Mouse (Mus musculus) hindbrain, embryonic 10.5 days (tissue): ENCODE data around the gene Rap1a. TPM values are rescaled to one million over a fixed set of nuclear protein-coding genes. Genes with fewer than 3 reads are reported as not detected.
A peak's percentile ranks its signal among the peaks of the same experiment; 100 is the strongest.

Source experiments
- DNase-seq: peaks from one replicate; pipeline ENCODE4 v3.0.0-alpha.2; 2017; ENCODE audit warnings: low spot score
- H3K27ac ChIP-seq: fragments of 300-500 bp; sonication (generic); 2 replicates; pipeline ENCODE4 v1.5.1; 2016; ENCODE audit warnings: mild to moderate bottlenecking, moderate library complexity
- H3K27me3 ChIP-seq: fragments of 300-500 bp; sonication (generic); 2 replicates; pipeline ENCODE4 v1.6.1; 2016; ENCODE audit warnings: mild to moderate bottlenecking; ENCODE audit not compliant: poor library complexity, insufficient read depth, severe bottlenecking
- H3K36me3 ChIP-seq: fragments of 300-500 bp; sonication (generic); 2 replicates; pipeline ENCODE4 v1.6.1; 2016; ENCODE audit warnings: mild to moderate bottlenecking, moderate library complexity
- H3K4me1 ChIP-seq: fragments of 300-500 bp; sonication (generic); replicated peaks from 2 replicates; pipeline ENCODE4 v1.6.1; 2016; ENCODE audit warnings: mild to moderate bottlenecking
- H3K4me3 ChIP-seq: fragments of 300-500 bp; sonication (generic); 2 replicates; pipeline ENCODE4 v1.5.1; 2016; ENCODE audit warnings: mild to moderate bottlenecking, moderate library complexity
- H3K9me3 ChIP-seq: fragments of 300-500 bp; sonication (generic); 2 replicates; pipeline ENCODE4 v1.6.1; 2016; ENCODE audit warnings: mild to moderate bottlenecking, moderate library complexity
- WGBS: fragments of 180-500 bp; shearing (Covaris S2); methylation state at CpG from one replicate; pipeline ENCODE4 v1.1.7; 2016; 5-methylcytosine and 5-hydroxymethylcytosine counted together
- polyA plus RNA-seq: library from polyadenylated mRNA; unstranded; fragments of >200 nt; fragmentation: Nextera tagmentation; extraction: Ambion mirVana; gene quantifications from 2 replicates; pipeline ENCODE4 v1.2.1, GENCODE M21; 2016

Gene Rap1a
- polyA plus RNA-seq, 1 experiment from 2014 or later, result 66.3 TPM

DNA sequence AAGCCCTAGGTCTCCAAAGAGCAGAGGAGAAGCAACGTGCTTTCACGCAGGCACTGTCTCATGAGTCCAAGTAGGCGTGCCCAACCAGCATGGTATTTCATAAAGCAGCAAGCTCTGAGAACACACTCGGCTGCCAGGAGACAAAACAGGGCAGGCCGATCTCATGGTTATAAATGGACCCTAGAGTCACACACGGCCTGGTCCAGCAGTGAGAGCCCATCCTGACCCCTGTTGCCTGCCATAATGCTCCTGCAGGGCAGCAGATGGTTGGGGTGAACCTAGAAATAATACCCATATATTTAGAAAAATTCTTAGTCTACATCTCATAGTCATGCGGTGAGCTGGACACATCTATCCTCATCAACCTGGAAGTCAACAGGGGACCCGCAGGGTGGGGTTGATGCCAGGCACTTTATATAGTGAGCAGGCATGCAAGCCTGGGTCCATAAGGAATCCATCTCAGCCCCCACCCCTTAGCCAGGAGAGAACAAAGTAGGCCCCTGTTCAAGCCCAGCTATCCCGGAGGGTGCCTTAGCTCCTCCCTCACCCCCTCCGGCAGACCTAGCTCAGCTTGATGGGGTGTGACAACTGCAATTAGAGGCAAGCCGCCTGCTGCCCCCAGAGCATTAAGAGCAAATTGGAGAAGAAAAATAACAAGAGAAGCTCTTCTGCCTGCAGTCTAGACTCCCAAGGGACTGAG, 83.1 kb downstream of the Rap1a start:
- no peaks in the 10 kb centered on the region for H3K36me3 ChIP-seq
- no peaks in the 10 kb centered on the region for H3K9me3 ChIP-seq
- no peak overlapping the region for H3K4me3 ChIP-seq
- no peak for DNase-seq
- peaks cover 55% of the 10 kb centered on the region for H3K4me1 ChIP-seq
- H3K27ac ChIP-seq, result peak overlapping the region; percentile 67
- no peaks in the 10 kb centered on the region for H3K27me3 ChIP-seq
- 54% methylated on average over 11 of the region's 11 CpGs for WGBS

DNA sequence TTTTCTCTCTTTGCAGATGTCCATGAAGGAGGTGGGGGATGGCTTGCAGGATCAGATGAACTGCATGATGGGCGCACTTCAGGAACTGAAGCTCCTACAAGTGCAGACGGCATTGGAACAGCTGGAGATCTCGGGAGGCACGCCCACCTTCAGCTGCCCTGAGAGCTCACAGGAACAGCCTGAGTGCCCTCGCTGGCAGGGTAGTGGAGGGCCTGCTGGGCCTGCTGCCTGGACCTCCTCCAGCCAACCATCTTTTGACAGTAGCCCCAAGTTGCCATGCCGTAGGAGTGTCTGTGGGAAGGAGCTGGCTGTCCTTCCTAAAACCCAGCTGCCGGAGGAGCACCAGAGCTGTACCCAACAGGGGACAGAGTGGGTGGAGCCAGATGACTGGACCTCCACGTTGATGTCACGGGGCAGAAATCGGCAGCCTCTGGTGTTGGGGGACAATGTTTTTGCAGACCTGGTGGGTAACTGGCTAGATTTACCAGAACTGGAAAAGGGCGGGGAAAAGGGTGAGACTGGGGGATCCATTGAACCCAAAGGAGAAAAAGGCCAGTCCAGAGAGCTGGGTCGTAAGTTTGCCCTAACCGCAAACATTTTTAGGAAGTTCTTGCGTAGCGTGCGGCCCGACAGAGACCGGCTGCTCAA, 84.7 kb downstream of the Rap1a start:
- WGBS, result 57% methylated on average over 18 of the region's 18 CpGs
- Histone ChIP-seq H3K27ac (peak overlapping the region; percentile 20), H3K4me3 (no peak overlapping the region), H3K9me3 (no peaks in the 10 kb centered on the region), H3K27me3 (no peaks in the 10 kb centered on the region), H3K4me1 (peaks cover 61% of the 10 kb centered on the region), H3K36me3 (no peaks in the 10 kb centered on the region)
- no peak for DNase-seq

DNA sequence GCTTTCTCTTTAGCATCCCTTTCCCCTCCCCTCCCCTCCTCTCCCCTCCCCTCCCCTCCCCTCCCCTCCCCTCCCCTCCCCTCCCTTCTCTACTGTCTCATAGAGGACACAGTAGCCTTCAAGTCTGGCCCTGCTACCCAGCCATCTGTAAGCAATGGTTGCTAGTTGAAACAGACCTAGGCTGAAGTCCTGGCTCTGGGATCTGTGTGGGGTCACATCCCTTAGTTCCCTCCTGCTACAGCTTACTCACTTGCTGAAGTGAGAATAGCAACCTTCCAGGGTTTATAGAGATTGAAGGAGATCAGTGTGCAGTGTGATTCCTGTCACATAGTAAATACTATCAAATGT, 86.3 kb downstream of the Rap1a start:
- no peaks in the 10 kb centered on the region for H3K27me3 ChIP-seq
- H3K36me3 ChIP-seq, result no peaks in the 10 kb centered on the region
- peaks cover 63% of the 10 kb centered on the region for H3K4me1 ChIP-seq
- no peak for DNase-seq
- H3K4me3 ChIP-seq, result no peak overlapping the region
- H3K9me3 ChIP-seq, result no peaks in the 10 kb centered on the region
- H3K27ac ChIP-seq, result peak overlapping the region; percentile 80; the same call in 1 of the 2 replicates

DNA sequence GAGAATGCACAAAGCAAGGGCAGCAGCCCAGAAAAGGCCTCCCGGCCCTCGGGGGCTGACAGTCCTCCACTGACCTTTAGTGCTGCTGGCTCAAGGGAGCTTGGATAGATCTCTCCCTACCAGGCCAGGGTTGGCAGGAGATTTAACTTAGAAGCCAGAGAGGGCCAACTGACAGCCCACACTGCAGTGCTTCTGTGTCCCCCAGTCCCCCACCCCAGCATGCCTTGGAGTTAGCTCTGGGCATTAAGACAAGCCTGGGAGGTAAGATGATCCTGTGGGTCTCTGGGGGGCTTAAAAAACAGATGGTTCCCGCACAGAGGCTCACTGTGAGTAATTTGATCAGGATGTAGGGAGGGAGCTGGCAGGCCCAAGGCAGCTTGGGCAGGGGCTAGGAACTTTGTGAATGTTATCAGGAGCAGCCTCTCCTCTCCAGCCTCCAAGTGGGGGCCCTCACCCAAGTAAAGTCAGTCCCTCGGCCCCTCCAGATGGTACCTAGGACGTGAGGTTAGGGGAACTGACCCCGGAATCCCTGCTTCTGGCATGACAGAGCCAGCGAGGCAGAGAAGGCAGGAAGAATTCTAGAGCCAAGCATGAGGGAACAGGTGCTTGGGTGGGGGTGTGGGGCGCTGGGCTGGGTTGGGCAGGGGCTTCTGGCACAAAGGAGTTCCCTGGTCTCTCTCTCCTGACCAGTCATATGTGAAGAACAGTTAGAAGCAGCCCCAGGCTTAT, 86.9 kb downstream of the Rap1a start:
- Histone ChIP-seq H3K27ac (peak overlapping the region; percentile 80), H3K27me3 (no peaks in the 10 kb centered on the region), H3K4me1 (peaks cover 61% of the 10 kb centered on the region), H3K9me3 (no peaks in the 10 kb centered on the region), H3K4me3 (no peak overlapping the region), H3K36me3 (no peaks in the 10 kb centered on the region)
- WGBS, result 14% methylated on average over 8 of the region's 8 CpGs
- DNase-seq, result peak; percentile 57

DNA sequence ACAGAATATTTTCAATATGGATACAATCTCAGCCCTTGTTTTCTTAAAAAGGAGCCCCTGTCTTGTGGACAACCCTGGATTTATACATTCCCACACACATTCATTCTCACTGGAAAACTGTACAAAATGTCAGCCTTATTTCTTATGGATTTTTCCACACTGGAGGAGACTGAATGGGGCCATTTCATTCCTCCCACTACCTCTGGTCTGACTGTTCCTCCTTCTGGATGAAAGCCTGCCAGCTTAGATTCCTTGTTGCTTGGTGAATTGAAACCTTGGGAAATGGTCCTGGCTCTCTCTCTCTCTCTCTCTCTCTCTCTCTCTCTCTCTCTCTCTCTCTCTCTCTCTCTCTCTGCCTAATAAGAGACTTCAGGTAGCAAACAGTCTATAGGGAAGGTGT, 88.3 kb downstream of the Rap1a start:
- no peaks in the 10 kb centered on the region for H3K9me3 ChIP-seq

DNA sequence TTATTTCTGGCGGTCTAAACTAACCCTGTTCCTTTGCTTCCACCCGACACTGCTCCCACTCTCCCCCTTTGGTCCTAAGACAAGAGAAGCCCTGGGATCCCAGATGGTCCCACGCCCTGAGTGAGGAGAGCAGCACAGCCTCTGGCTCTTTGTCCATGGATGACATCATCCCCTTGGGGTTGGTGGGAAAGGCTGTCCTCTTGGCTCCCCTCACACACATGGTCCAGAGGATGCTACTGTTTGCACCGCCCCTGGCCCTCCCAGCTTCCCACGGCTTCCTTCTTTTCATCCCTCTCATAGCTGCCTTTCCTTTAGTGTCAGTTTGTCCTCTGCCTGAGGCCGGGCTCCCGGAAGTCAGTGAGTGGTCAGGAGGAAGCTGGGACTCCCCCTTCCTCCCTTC, 89.4 kb downstream of the Rap1a start:
- WGBS, result 60% methylated on average over 7 of the region's 7 CpGs

More for the DNA sequence above, 88.3 kb downstream of the Rap1a start:
- DNase-seq, result no peak
- H3K36me3 ChIP-seq, result no peaks in the 10 kb centered on the region
- H3K27ac ChIP-seq, result no peak overlapping the region
- peaks cover 60% of the 10 kb centered on the region for H3K4me1 ChIP-seq
- 0 out of 2 replicates have a peak, but pooled peaks cover 2% of the 10 kb centered on the region for H3K27me3 ChIP-seq
- no peak overlapping the region for H3K4me3 ChIP-seq

DNA sequence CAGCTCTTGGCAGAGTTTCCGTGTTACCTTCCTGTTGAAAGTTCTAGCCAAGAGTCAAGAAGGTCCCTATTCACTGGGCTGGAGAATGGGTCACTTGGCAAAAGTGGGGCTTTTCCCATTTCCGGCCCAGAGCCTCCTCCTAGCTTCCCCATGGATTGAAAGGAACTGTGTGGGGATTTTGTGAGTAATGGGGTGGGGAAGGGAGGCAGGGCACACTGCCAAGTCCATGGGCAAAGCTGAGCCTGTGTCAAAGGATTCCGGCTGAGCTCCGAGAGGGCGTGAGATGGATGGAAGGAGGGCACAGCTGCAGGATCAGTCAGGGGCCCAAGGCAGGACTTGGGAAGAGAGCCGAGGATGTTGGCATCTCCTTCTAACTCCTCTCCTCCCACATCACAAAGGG, 90.9 kb downstream of the Rap1a start:
- WGBS, result 85% methylated on average over 6 of the region's 6 CpGs
- Histone ChIP-seq H3K27ac (no peak overlapping the region), H3K36me3 (no peaks in the 10 kb centered on the region), H3K27me3 (peaks cover 26% of the 10 kb centered on the region), H3K9me3 (no peaks in the 10 kb centered on the region), H3K4me3 (no peak overlapping the region), H3K4me1 (peaks cover 63% of the 10 kb centered on the region)
- no peak for DNase-seq

More for the DNA sequence above, 89.4 kb downstream of the Rap1a start:
- peaks cover 60% of the 10 kb centered on the region for H3K4me1 ChIP-seq
- DNase-seq, result no peak
- no peak overlapping the region for H3K4me3 ChIP-seq
- H3K36me3 ChIP-seq, result no peaks in the 10 kb centered on the region
- H3K27me3 ChIP-seq, result peaks cover 11% of the 10 kb centered on the region
- H3K9me3 ChIP-seq, result no peaks in the 10 kb centered on the region
- H3K27ac ChIP-seq, result 0 out of 2 replicates have a peak overlapping the region, but pooled peaks have one; percentile 59

DNA sequence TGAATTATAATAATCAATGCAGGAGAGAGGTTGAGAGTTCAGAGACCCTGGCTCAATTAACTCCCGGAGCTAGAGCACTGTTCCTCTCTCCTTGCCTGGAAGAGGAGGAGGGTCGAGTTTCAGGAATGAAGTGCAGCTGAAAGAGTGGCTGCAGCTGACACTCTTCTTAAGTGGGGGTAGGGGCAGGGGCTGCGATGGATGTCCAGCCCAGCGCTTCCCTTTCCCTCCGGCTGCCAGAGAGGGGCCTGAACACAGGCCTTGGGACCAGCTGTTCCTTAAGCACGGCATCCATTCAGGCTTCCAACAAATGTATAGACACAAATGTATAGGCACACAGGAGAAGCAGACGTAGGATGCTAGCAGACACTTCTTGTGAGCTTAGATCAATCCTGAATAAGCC, 93.5 kb downstream of the Rap1a start:
- WGBS, result 13% methylated on average over 7 of the region's 7 CpGs
- DNase-seq, result no peak
- H3K27me3 ChIP-seq, result peaks cover 45% of the 10 kb centered on the region
- H3K9me3 ChIP-seq, result no peaks in the 10 kb centered on the region
- peaks cover 62% of the 10 kb centered on the region for H3K4me1 ChIP-seq
- peak overlapping the region; percentile 53 for H3K27ac ChIP-seq
- H3K36me3 ChIP-seq, result no peaks in the 10 kb centered on the region
- no peak overlapping the region for H3K4me3 ChIP-seq

DNA sequence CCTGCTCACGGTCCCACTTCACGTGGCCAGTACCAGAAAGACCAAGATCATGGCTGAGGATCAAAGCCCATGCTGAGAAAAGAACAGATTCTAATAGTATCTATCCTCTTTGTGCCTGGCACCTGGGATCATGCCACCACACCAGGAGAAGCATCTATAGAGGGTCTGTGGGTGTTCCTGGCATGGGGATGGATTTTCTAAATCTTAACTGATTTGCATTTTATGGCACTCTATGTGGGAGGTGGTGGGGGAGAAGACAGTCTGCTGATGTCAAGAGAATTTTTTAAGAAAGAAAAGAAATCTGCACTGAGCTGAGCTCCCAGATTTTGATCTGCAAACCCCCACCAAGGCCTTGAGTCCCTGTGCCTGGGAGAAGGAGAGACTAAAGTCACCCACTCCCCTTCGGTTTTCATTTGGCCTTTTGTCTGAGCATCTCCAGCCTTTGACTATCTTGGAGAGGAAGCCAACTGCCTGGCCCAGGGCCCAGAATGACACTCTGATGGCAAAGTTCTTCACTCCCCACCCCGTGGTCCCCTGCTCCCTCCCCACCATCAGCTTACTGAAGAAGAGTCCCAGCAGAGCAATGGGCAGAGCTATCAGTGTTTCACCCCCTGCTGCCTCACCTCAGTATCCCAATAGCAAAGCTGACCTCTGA, 94.6 kb downstream of the Rap1a start:
- no peaks in the 10 kb centered on the region for H3K9me3 ChIP-seq
- H3K4me3 ChIP-seq, result peak overlapping the region; percentile 63
- WGBS, result 42% methylated on average over 4 of the region's 4 CpGs
- no peak for DNase-seq
- H3K36me3 ChIP-seq, result no peaks in the 10 kb centered on the region
- peaks cover 56% of the 10 kb centered on the region for H3K27me3 ChIP-seq
- H3K27ac ChIP-seq, result no peak overlapping the region
- peaks cover 62% of the 10 kb centered on the region for H3K4me1 ChIP-seq

DNA sequence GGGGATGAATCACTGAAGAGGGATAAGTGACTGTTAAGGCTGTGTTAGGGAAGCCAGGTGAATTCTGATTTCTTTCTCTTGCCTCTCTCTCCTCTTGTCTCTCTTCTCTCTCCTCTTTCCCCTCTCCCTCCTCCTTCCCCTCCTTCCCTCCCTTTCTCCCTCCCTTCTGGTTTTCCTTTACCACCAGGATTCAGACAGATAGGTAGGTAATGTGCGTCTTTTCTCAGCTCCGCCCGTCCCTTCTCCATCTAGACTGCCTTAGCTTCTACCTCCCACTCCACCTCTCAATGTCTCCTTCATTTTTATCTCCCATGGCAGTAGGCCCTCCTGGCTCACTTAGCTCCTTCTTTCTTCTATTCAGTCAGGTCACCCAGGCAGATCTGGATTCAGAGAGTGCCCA, 95.6 kb downstream of the Rap1a start:
- peak overlapping the region; percentile 63 for H3K4me3 ChIP-seq
- peaks cover 64% of the 10 kb centered on the region for H3K4me1 ChIP-seq
- no peaks in the 10 kb centered on the region for H3K36me3 ChIP-seq
- H3K27ac ChIP-seq, result peak overlapping the region; percentile 82
- 23% methylated on average over 3 of the region's 3 CpGs for WGBS
- no peak for DNase-seq
- peaks cover 61% of the 10 kb centered on the region for H3K27me3 ChIP-seq
- H3K9me3 ChIP-seq, result no peaks in the 10 kb centered on the region

DNA sequence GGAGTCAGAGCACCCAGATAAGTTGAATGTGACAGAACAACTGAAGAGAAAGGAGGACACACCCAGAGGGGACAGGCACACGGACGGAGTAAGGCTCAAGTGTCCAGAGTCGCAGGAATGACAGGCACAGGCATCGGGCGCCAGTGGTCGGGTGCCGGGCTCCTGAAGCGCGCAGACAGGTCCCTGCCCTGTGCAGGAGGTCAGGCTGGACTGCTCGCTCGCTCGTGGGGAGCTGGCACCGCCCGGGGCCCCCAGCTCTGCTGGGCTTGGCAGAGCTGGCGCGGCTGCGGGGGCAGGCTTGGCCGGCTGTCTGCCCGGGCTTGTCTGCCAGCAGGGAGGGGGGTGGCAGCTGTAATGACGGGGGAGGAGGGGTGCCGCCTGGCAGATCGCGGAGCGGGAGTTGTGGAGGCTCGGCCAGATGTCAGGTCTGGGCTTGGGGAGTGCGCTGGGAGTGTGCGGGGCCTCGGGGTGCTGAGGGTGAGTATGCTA, 96.0 kb downstream of the Rap1a start:
- H3K36me3 ChIP-seq, result no peaks in the 10 kb centered on the region
- H3K4me3 ChIP-seq, result peak overlapping the region; percentile 63
- H3K27me3 ChIP-seq, result peaks cover 61% of the 10 kb centered on the region
- peak; percentile 52 for DNase-seq
- peak overlapping the region; percentile 82 for H3K27ac ChIP-seq
- no peaks in the 10 kb centered on the region for H3K9me3 ChIP-seq
- H3K4me1 ChIP-seq, result peaks cover 62% of the 10 kb centered on the region
- WGBS, result under 1% methylated on average over 28 of the region's 28 CpGs

DNA sequence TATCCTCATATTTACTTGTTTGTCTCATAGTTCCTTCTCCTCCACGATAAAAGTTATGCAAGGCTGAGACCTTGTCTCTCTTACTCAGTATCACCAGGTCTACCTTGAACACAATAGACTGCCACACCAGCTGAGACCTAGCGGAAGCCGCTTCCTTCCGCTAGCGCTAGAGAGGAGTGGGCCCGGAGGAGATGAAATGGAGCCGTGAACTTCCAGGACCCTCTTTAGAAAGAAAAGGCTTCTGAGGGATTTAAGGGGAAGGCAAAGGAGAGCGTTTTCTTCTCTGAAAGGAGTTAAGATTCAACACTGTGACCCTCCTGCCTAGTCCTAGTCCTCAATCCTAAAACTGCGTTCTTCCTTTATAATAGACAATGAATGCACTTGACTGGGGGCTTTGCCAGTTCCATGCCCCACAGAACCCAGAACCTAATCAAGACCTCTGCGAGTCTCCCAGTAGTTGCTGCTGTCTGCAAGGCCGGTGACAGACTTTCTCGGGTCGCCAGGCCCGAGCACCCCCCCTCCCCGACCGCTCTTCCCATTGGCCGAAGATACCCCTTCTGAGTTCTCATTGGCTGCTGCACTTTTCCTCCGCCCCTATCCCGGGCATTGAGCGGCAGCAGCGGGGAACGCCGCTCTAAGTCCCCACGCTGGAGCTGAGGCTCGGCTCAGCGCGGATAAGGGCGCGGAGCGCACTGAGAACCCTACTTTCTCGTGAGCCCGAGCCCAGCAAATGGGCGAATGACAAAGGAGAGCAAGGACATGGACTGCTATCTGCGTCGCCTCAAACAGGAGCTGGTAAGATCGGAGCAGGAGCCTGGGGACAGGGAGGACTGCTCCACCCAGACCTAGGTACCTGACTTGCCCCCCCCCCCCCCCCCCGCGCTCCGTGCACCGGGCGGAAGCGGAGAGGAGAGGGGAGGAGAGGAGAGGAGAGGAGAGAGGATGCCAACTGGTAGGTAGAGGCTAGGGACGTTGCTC, 96.8 kb downstream of the Rap1a start, which contains the start of gene Inka2:
Gene Inka2 (plus strand): TSS at position 569 of the 978 bp plus-strand sequence.
- H3K9me3 ChIP-seq, result no peaks in the 10 kb centered on the region
- peaks cover 62% of the 10 kb centered on the region for H3K4me1 ChIP-seq
- H3K27ac ChIP-seq, result peak within 1 kb of the TSS; percentile 82
- peaks cover 61% of the 10 kb centered on the region for H3K27me3 ChIP-seq
- 2% methylated on average over 38 of the region's 43 CpGs for WGBS
- H3K4me3 ChIP-seq, result peak within 1 kb of the TSS; percentile 63
- no peaks in the 10 kb centered on the region for H3K36me3 ChIP-seq
- peak; percentile 85 for DNase-seq
